Mouse (Mus musculus) granulocyte monocyte progenitor cell, adult 5-6 weeks (primary cell): Measurements from ENCODE around the gene Gar1. TPM values are rescaled to one million over a fixed set of nuclear protein-coding genes. Genes with fewer than 3 reads are reported as not detected.

Experiments used
- ATAC-seq: replicated peaks from 2 replicates; pipeline ENCODE4 v1.8.0; 2016; ENCODE audit warnings: mild to moderate bottlenecking, moderate TSS enrichment, inconsistent platforms; ENCODE audit not compliant: poor library complexity, severe bottlenecking
- total RNA-seq, 2 experiments: library from RNA; stranded (forward) in 1 of 2; stranded (reverse) in 1 of 2; fragments of 200-712, 200-1000 nt in 1 of 2; fragments of >200 nt in 1 of 2; fragmentation: Nextera tagmentation in 1 of 2; gene quantifications; 2 replicates each; pipeline ENCODE4 v1.2.3; 2014 to 2017

Gar1 gene
- total RNA-seq, 2 experiments from 2014 or later: 23.3 to 137 TPM

- no peak for ATAC-seq
Observed at GRCm38 (mm10) chr3:129820847-129821246, 10.3 kb downstream of the Gar1 start.

- no peak for ATAC-seq
Observed at GRCm38 (mm10) chr3:129803765-129804164, 27.4 kb downstream of the Gar1 start, which contains the start of gene Lrit3. Gene Lrit3, minus strand, starts transcription at chr3:129804030.

- no peak for ATAC-seq
Observed at GRCm38 (mm10) chr3:129799011-129799410, 32.2 kb downstream of the Gar1 start.

- ATAC-seq: no peak
Observed at GRCm38 (mm10) chr3:129798551-129798950, 32.6 kb downstream of the Gar1 start.

GRCm38 (mm10) chr3:129797341-129797740 is 33.9 kb downstream of the Gar1 start:
- ATAC-seq: no peak

- ATAC-seq: no peak
Observed at GRCm38 (mm10) chr3:129793801-129794200, 37.4 kb downstream of the Gar1 start.

GRCm38 (mm10) chr3:129782746-129783145 is 48.5 kb downstream of the Gar1 start:
- no peak for ATAC-seq

- no peak for ATAC-seq
Observed at GRCm38 (mm10) chr3:129781435-129781834, 49.8 kb downstream of the Gar1 start.

Other genes with a start within 250 kb of the Gar1 start
- gene Egf, start 76.1 kb downstream of the Gar1 start, total RNA-seq (2014; fragmentation: Nextera tagmentation): 3.8 and 6.1 TPM in 2 replicates
- gene Egf, start 76.1 kb downstream of the Gar1 start, total RNA-seq (2017): 1.5 and 1.7 TPM in 2 replicates
- gene Lrit3, start 27.4 kb downstream of the Gar1 start, total RNA-seq (2014; fragmentation: Nextera tagmentation): not detected in 2 replicates
- gene Lrit3, start 27.4 kb downstream of the Gar1 start, total RNA-seq (2017): not detected in 2 replicates
- gene Rrh, start 8.8 kb downstream of the Gar1 start, total RNA-seq (2014; fragmentation: Nextera tagmentation): not detected in 2 replicates
- gene Rrh, start 8.8 kb downstream of the Gar1 start, total RNA-seq (2017): 0.31 TPM in 1 of 2 replicates, not detected in the other
- gene Cfi, start 4.5 kb upstream of the Gar1 start, total RNA-seq (2014; fragmentation: Nextera tagmentation): not detected in 2 replicates
- gene Cfi, start 4.5 kb upstream of the Gar1 start, total RNA-seq (2017): not detected in 2 replicates
- gene Pla2g12a, start 47.2 kb upstream of the Gar1 start, total RNA-seq (2014; fragmentation: Nextera tagmentation): 13.4 and 30.8 TPM in 2 replicates
- gene Pla2g12a, start 47.2 kb upstream of the Gar1 start, total RNA-seq (2017): 14.1 and 20.9 TPM in 2 replicates
- 9.1 and 17.5 TPM in 2 replicates for gene Casp6, start 70.0 kb upstream of the Gar1 start, total RNA-seq (2014; fragmentation: Nextera tagmentation)
- gene Casp6, start 70.0 kb upstream of the Gar1 start, total RNA-seq (2017): 8.1 and 9.8 TPM in 2 replicates
- gene Mcub, start 138.8 kb upstream of the Gar1 start, total RNA-seq (2014; fragmentation: Nextera tagmentation): 4.6 and 12.8 TPM in 2 replicates
- 1.9 and 4.2 TPM in 2 replicates for gene Mcub, start 138.8 kb upstream of the Gar1 start, total RNA-seq (2017)
- 47.0 and 53.3 TPM in 2 replicates for gene Sec24b, start 230.2 kb upstream of the Gar1 start, total RNA-seq (2014; fragmentation: Nextera tagmentation)
- gene Sec24b, start 230.2 kb upstream of the Gar1 start, total RNA-seq (2017): 21.1 and 34.5 TPM in 2 replicates